Comparison of ENCODE assay signal across 13 mouse cellular contexts in the genomic region with DNA sequence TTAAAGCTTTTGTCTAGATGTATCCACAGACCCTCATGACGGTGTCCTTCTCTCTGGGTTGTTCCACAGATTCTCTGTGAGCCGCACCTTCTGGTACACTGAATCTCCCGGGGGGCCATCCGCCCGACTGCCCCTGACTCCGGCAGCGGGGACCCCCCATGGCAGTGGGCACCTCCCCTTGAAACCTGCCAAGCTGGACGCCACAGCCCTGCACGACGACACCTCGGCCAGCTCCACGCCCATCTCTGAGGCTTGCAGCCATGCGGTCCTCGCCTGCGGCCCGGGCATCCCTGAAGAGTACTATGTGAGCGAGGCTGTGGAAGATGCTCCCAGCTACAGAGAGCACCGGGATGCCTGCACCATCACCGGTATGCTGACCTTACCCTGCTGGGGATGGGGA.
"Had no signal": no experiment of that assay in that cellular context is flagged by ENCODE, and none has a peak within 500 bp of the region (broad histone marks: within the 10 kb centered on the region; RNA-seq: fewer than 3 reads in every experiment).

No protein-coding gene starts in this region.

- H3K9ac ChIP-seq: liver, embryonic 15.5 days had no signal

- H3K4me2 ChIP-seq: liver, embryonic 11.5 days; liver, embryonic 15.5 days; midbrain, embryonic 11.5 days had no signal

- H3K27me3 ChIP-seq: liver, embryonic 15.5 days had no signal

- H3K36me3 ChIP-seq: liver, embryonic 15.5 days had no signal

- ATAC-seq: midbrain, embryonic 16.5 days had no signal

- H3K9me3 ChIP-seq: liver, embryonic 15.5 days had no signal

- H3K4me3 ChIP-seq: liver, embryonic 15.5 days had no signal

- DNase-seq: kidney, adult 8-10 months; kidney, postnatal 36 days; left cerebral cortex, postnatal 4 days; lung, adult 2 months; lung, postnatal 10 days; lung, postnatal 4 days; thymus, adult 18-20 months; thymus, postnatal 25 days had no signal

- H3K27ac ChIP-seq: kidney, postnatal 0 days; liver, embryonic 15.5 days had no signal
